8 mouse cellular contexts compared by ENCODE assay signal in the genomic region with DNA sequence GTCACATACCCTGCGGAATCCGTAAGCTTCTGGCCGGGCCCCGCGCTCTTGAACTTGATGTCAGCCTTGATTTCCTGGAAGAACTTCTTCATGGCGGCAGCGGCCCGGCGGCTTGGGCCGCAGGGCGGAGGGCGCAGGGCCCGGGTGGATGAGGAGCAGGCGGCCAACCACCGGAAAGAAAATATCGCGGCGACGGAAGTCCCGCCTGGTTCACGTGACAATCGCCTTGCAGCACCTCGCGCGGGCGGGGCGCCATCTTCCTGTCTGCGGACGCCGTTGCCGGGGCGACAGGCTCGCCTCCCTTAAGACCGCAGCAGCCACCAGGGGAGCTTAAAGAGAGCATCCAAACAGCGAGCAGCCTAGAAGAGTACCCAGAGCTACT. TPM values are rescaled to one million over a fixed set of nuclear protein-coding genes. Genes with fewer than 3 reads are reported as not detected.
DNase-seq lines count a peak whose midpoint lies in the region; ATAC-seq and TF ChIP-seq lines count a peak whose summit lies in the region.

TSS of gene Ubxn6 (minus strand) at position 202 of the 382 bp plus-strand sequence.

- no peaks in the 10 kb centered on the region for H3K27me3 ChIP-seq in ES-Bruce4 (ENCODE audit: control insufficient read depth, insufficient read depth, low read length, poor library complexity, severe bottlenecking)
- H3K27me3 ChIP-seq in forebrain, embryonic 14.5 days (replicated peaks; ENCODE audit: control insufficient read depth, insufficient read depth, low read length) = no peaks in the 10 kb centered on the region
- no peaks in the 10 kb centered on the region for H3K27me3 ChIP-seq in neural tube, embryonic 15.5 days (replicated peaks)

- DNase-seq in forebrain, embryonic 14.5 days (ENCODE audit: low spot score) = peak; percentile 98
- DNase-seq in heart, postnatal 14 days = peak; percentile 98 to 99
- peak; percentile 98 for DNase-seq in layer of hippocampus, adult 11-12 months (ENCODE audit: low spot score)
- DNase-seq in lung, adult 18-20 months = peak; percentile 96 to 97
- peak; percentile 95 for DNase-seq in testis, postnatal 14 days (ENCODE audit: low spot score)

- no peaks in the 10 kb centered on the region for H3K9me3 ChIP-seq in ES-Bruce4 (replicated peaks; ENCODE audit: control insufficient read depth, insufficient read depth, low read length, poor library complexity, severe bottlenecking)
- no peaks in the 10 kb centered on the region for H3K9me3 ChIP-seq in forebrain, embryonic 14.5 days (replicated peaks; ENCODE audit: control insufficient read depth, low read length)
- H3K9me3 ChIP-seq in neural tube, embryonic 15.5 days (replicated peaks) = no peaks in the 10 kb centered on the region

- no peak for TF ChIP-seq POLR2A in ES-Bruce4 (IDR thresholded peaks at IDR 0.05; ENCODE audit: insufficient read depth, low read length)

- peak within 1 kb of the TSS; percentile 70 for H3K4me2 ChIP-seq in forebrain, embryonic 14.5 days (ENCODE audit: low read length)
- peak within 1 kb of the TSS; percentile 86 for H3K4me2 ChIP-seq in neural tube, embryonic 15.5 days

- H3K4me3 ChIP-seq in ES-Bruce4 (ENCODE audit: low read depth, low read length) = peak within 1 kb of the TSS; percentile 78
- peak within 1 kb of the TSS; percentile 47 for H3K4me3 ChIP-seq in forebrain, embryonic 14.5 days (ENCODE audit: low read depth, low read length)
- peak within 1 kb of the TSS; percentile 96 for H3K4me3 ChIP-seq in neural tube, embryonic 15.5 days (replicated peaks)

- peak; percentile 34 for ATAC-seq in cerebellum, adult (ENCODE audit: insufficient number of reproducible peaks, low FRiP score, low TSS enrichment)
- ATAC-seq in forebrain, embryonic 14.5 days = peak; percentile 63
- ATAC-seq in neural tube, embryonic 15.5 days (ENCODE audit: low FRiP score) = peak; percentile 58

- no peaks in the 10 kb centered on the region for H3K4me1 ChIP-seq in ES-Bruce4 (ENCODE audit: control insufficient read depth, insufficient read depth, low read length)
- peaks cover 11% of the 10 kb centered on the region for H3K4me1 ChIP-seq in forebrain, embryonic 14.5 days (ENCODE audit: control insufficient read depth, insufficient read depth, low read length)
- peaks cover 24% of the 10 kb centered on the region for H3K4me1 ChIP-seq in neural tube, embryonic 15.5 days

- peak within 1 kb of the TSS; percentile 77 for H3K27ac ChIP-seq in ES-Bruce4 (ENCODE audit: insufficient read depth, low read length)
- peak within 1 kb of the TSS; percentile 76 for H3K27ac ChIP-seq in forebrain, embryonic 14.5 days (ENCODE audit: low read depth, low read length)
- peak within 1 kb of the TSS; percentile 93 for H3K27ac ChIP-seq in neural tube, embryonic 15.5 days (replicated peaks)

- H3K9ac ChIP-seq in ES-Bruce4 (ENCODE audit: low read depth, poor library complexity, severe bottlenecking) = peak within 1 kb of the TSS; percentile 77
- H3K9ac ChIP-seq in forebrain, embryonic 14.5 days (ENCODE audit: low read length) = peak within 1 kb of the TSS; percentile 72
- peak within 1 kb of the TSS; percentile 91 for H3K9ac ChIP-seq in neural tube, embryonic 15.5 days (replicated peaks)

- intact Hi-C loops in heart, postnatal 14 days (cut with DNase I) = loop anchor here (2.0 kb wide), 1 partner anchor 34 kb away; the partner anchor contains the start of gene Chaf1a

- peaks cover 8% of the 10 kb centered on the region; the same call in 1 of the 2 replicates for H3K36me3 ChIP-seq in ES-Bruce4 (ENCODE audit: control insufficient read depth, insufficient read depth, low read length, poor library complexity, severe bottlenecking)
- H3K36me3 ChIP-seq in forebrain, embryonic 14.5 days (ENCODE audit: control insufficient read depth, insufficient read depth, low read length) = peaks cover 36% of the 10 kb centered on the region
- peaks cover 37% of the 10 kb centered on the region for H3K36me3 ChIP-seq in neural tube, embryonic 15.5 days

- WGBS in forebrain, embryonic 14.5 days = under 1% methylated on average over 35 of the region's 35 CpGs
- WGBS in neural tube, embryonic 15.5 days = 0% methylated on average over 34 of the region's 35 CpGs

- TF ChIP-seq CTCF in ES-Bruce4 (IDR thresholded peaks at IDR 0.05; ENCODE audit: low read depth, low read length) = no peak

- TF ChIP-seq EP300 in ES-Bruce4 (IDR thresholded peaks at IDR 0.05; ENCODE audit: insufficient read depth, low read depth, low read length) = no peak

RNA-seq across cellular contexts. Expression of gene Ubxn6, which starts in this region (rescaled TPM):
- polyA plus RNA-seq in ES-Bruce4 (2011; ENCODE audit: insufficient read depth, insufficient read length, low read depth, missing spikeins) = 38.4 and 38.7 TPM in 2 replicates
- 68.8 and 83.7 TPM in 2 replicates for polyA plus RNA-seq in forebrain, embryonic 14.5 days (2014; fragmentation: Nextera tagmentation; extraction: Ambion mirVana)
- total RNA-seq in heart, postnatal 14 days (2021) = 10 to 100 TPM; 46.9 to 50.5 TPM
- polyA plus RNA-seq in neural tube, embryonic 15.5 days (2015; fragmentation: Nextera tagmentation; extraction: Ambion mirVana) = 65.3 and 79.4 TPM in 2 replicates

Comparison
In these comparisons a context has a peak if more than half of its experiments do, and no peak if none do; other contexts are left out.
1. Peak in every context shown above with its lines: DNase-seq, ATAC-seq, H3K4me3 ChIP-seq and H3K27ac ChIP-seq.